Mouse (Mus musculus): ENCODE results near the gene Rnf208.

GRCm38 (mm10) chr2:25290816-25291130 lies 48.7 kb downstream of the Rnf208 start:
- TF ChIP-seq ZC3H11A (IDR thresholded peaks at IDR 0.05; ENCODE audit: borderline replicate concordance, low read depth, low read length) (no peak), CHD2 (IDR thresholded peaks at IDR 0.05; ENCODE audit: low read depth, low read length) (no peak), MAFK (IDR thresholded peaks at IDR 0.05; ENCODE audit: insufficient read depth, low read depth, low read length) (no peak), ZNF384 (IDR thresholded peaks at IDR 0.05; ENCODE audit: low read depth, low read length) (no peak)

Data from ES-E14 (cell line).